ENCODE assay signal across 22 mouse cellular contexts in the genomic region with DNA sequence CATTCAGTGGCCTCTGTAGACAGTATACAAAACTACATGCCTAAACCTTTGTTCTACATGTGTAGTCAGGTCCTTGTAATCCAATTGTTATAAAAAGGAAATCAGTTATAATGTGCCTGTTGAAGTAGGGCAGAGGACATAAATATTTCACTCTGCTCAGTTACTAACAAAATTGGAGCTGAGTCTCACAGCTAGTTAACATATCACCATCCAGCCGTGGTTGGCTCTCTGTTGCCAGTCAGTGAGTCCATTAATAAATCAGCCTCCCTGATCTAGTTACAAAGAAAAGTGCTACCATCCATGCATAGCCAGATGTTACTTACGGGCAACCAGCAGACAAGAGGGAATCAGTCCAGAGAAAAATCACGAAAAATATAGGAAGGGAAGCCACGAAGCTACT.
"Had no signal": no experiment of that assay in that cellular context is flagged by ENCODE, and none has a peak within 500 bp of the region (broad histone marks: within the 10 kb centered on the region; RNA-seq: fewer than 3 reads in every experiment).

No protein-coding gene starts in this region.

- ATAC-seq: hindbrain, postnatal 0 days; intestine, postnatal 0 days; liver, embryonic 12.5 days; midbrain, embryonic 13.5 days; midbrain, embryonic 16.5 days had no signal

- H3K9ac ChIP-seq: hindbrain, embryonic 14.5 days; limb, embryonic 13.5 days; liver, embryonic 12.5 days; liver, embryonic 15.5 days; lung, embryonic 15.5 days; midbrain, embryonic 13.5 days; neural tube, embryonic 13.5 days had no signal

- H3K9me3 ChIP-seq: limb, embryonic 13.5 days; liver, embryonic 15.5 days; lung, embryonic 15.5 days; midbrain, embryonic 10.5 days; midbrain, embryonic 13.5 days had no signal

- H3K4me3 ChIP-seq: limb, embryonic 13.5 days; liver, embryonic 12.5 days; liver, embryonic 15.5 days; lung, embryonic 15.5 days; megakaryocyte, embryonic 14.5 days; midbrain, embryonic 10.5 days; midbrain, embryonic 13.5 days; myocyte; neural tube, embryonic 13.5 days had no signal

- H3K27me3 ChIP-seq: limb, embryonic 13.5 days; liver, embryonic 12.5 days; liver, embryonic 15.5 days; lung, embryonic 15.5 days; megakaryocyte, embryonic 14.5 days; midbrain, embryonic 13.5 days; neural tube, embryonic 13.5 days had no signal

- DNase-seq: liver; lung, adult 18-20 months; lung, postnatal 10 days; lung, postnatal 36 days; right cerebral cortex, adult 18-20 months; right cerebral cortex, postnatal 14 days; right cerebral cortex, postnatal 4 days; thymus, postnatal 25 days had no signal

- H3K4me1 ChIP-seq: limb, embryonic 13.5 days; liver, embryonic 12.5 days; liver, embryonic 15.5 days; lung, embryonic 15.5 days; megakaryocyte, embryonic 14.5 days; midbrain, embryonic 10.5 days; midbrain, embryonic 13.5 days; neural tube, embryonic 13.5 days had no signal

- H3K4me2 ChIP-seq: hindbrain, embryonic 14.5 days; limb, embryonic 13.5 days; liver, embryonic 12.5 days; liver, embryonic 15.5 days; lung, embryonic 15.5 days; midbrain, embryonic 13.5 days; neural tube, embryonic 13.5 days had no signal

- H3K36me3 ChIP-seq: limb, embryonic 13.5 days; liver, embryonic 12.5 days; liver, embryonic 15.5 days; lung, embryonic 15.5 days; midbrain, embryonic 10.5 days; midbrain, embryonic 13.5 days; neural tube, embryonic 13.5 days had no signal

- H3K27ac ChIP-seq: hindbrain, embryonic 14.5 days; hindbrain, postnatal 0 days; limb, embryonic 13.5 days; liver, embryonic 12.5 days; liver, embryonic 15.5 days; lung, embryonic 15.5 days; midbrain, embryonic 10.5 days; midbrain, embryonic 13.5 days; neural tube, embryonic 13.5 days; stomach, postnatal 0 days had no signal
